Mouse (Mus musculus): ENCODE measurements around the gene Foxr1.
"Not testable (repeated sequence)": the region's sequence is repeated elsewhere in the genome, so short reads cannot be mapped to it uniquely, and the experiment has no call there.

Foxr1 gene

GRCm38 (mm10) chr9:44417156-44417891, 23.6 kb downstream of the Foxr1 start:
- DNase-seq (ENCODE audit: low spot score), result no peak

GRCm38 (mm10) chr9:44412781-44413180, 28.2 kb downstream of the Foxr1 start:
- no peak for DNase-seq (ENCODE audit: low spot score)

GRCm38 (mm10) chr9:44412306-44412705, 28.6 kb downstream of the Foxr1 start:
- no peak for DNase-seq (ENCODE audit: low spot score)

GRCm38 (mm10) chr9:44411601-44412130, 29.3 kb downstream of the Foxr1 start:
- DNase-seq (ENCODE audit: low spot score), result no peak

GRCm38 (mm10) chr9:44410647-44411336, 30.1 kb downstream of the Foxr1 start:
- no peak for DNase-seq (ENCODE audit: low spot score)

GRCm38 (mm10) chr9:44408693-44409092, 32.2 kb downstream of the Foxr1 start:
- not testable (repeated sequence) for DNase-seq (ENCODE audit: low spot score)

- DNase-seq (ENCODE audit: low spot score), result no peak
Measured at GRCm38 (mm10) chr9:44407752-44408097, 33.2 kb downstream of the Foxr1 start.

- peak; percentile 97 for DNase-seq (ENCODE audit: low spot score)
Measured at GRCm38 (mm10) chr9:44406906-44407751, 33.8 kb downstream of the Foxr1 start, which contains the start of the genes Rps25 and Trappc4. Rps25 (plus strand) TSS chr9:44407139. Trappc4 (minus strand) TSS chr9:44407600.

- no peak for DNase-seq (ENCODE audit: low spot score)
Measured at GRCm38 (mm10) chr9:44405011-44405410, 35.9 kb downstream of the Foxr1 start.

GRCm38 (mm10) chr9:44401081-44401480, 39.9 kb downstream of the Foxr1 start:
- DNase-seq (ENCODE audit: low spot score), result peak; percentile 70

- no peak for DNase-seq (ENCODE audit: low spot score)
Measured at GRCm38 (mm10) chr9:44399795-44400114, 41.2 kb downstream of the Foxr1 start.

- no peak for DNase-seq (ENCODE audit: low spot score)
Measured at GRCm38 (mm10) chr9:44399114-44399794, 41.7 kb downstream of the Foxr1 start.

- DNase-seq (ENCODE audit: low spot score), result no peak
Measured at GRCm38 (mm10) chr9:44398551-44398950, 42.4 kb downstream of the Foxr1 start.

GRCm38 (mm10) chr9:44398087-44398486, 42.8 kb downstream of the Foxr1 start:
- DNase-seq (ENCODE audit: low spot score), result no peak

GRCm38 (mm10) chr9:44396684-44397411, 44.1 kb downstream of the Foxr1 start, which contains the start of gene Slc37a4:
Slc37a4 (plus strand) TSS chr9:44396852.
- peak; percentile 97 for DNase-seq (ENCODE audit: low spot score)

- peak; percentile 77 for DNase-seq (ENCODE audit: low spot score)
Measured at GRCm38 (mm10) chr9:44391466-44391865, 49.5 kb downstream of the Foxr1 start.

GRCm38 (mm10) chr9:44389273-44389672, 51.7 kb downstream of the Foxr1 start:
- DNase-seq (ENCODE audit: low spot score), result peak; percentile 50

GRCm38 (mm10) chr9:44387221-44387620, 53.7 kb downstream of the Foxr1 start:
- no peak for DNase-seq (ENCODE audit: low spot score)

- DNase-seq (ENCODE audit: low spot score), result no peak
Measured at GRCm38 (mm10) chr9:44384596-44384995, 56.3 kb downstream of the Foxr1 start.

All from adipocyte (in vitro differentiated cells).